Mouse (Mus musculus) kidney, postnatal 25 days (tissue): ENCODE data around the gene Nelfa.

Experiments
- DNase-seq, 2 experiments: peaks; one replicate each; pipeline ENCODE4 v3.0.0; 2021; ENCODE audit warnings: mixed read lengths in 2 of 2

Nelfa gene

GRCm38 (mm10) chr5:33916616-33917015 lies 19.6 kb downstream of the Nelfa start:
- DNase-seq: peak in 1 of 2 experiments; percentile 38

- peak in 1 of 2 experiments; percentile 7 for DNase-seq
These were observed 21.2 kb downstream of the Nelfa start for GRCm38 (mm10) chr5:33915031-33915430.

- peak in 1 of 2 experiments; percentile 26 for DNase-seq
These were observed 33.0 kb downstream of the Nelfa start for GRCm38 (mm10) chr5:33903176-33903575.

GRCm38 (mm10) chr5:33902696-33903095 lies 33.5 kb downstream of the Nelfa start:
- DNase-seq: peak in 1 of 2 experiments; percentile 26

GRCm38 (mm10) chr5:33901278-33901677 lies 34.9 kb downstream of the Nelfa start:
- DNase-seq: no peak

- peak in 1 of 2 experiments; percentile 17 for DNase-seq
These were observed 35.4 kb downstream of the Nelfa start for GRCm38 (mm10) chr5:33900701-33901263.

- peak in 1 of 2 experiments; percentile 6 for DNase-seq
These were observed 36.1 kb downstream of the Nelfa start for GRCm38 (mm10) chr5:33900101-33900500.

GRCm38 (mm10) chr5:33899245-33899644 lies 37.0 kb downstream of the Nelfa start:
- peak in 1 of 2 experiments; percentile 24 for DNase-seq

GRCm38 (mm10) chr5:33898671-33899070 lies 37.5 kb downstream of the Nelfa start:
- peak in 1 of 2 experiments; percentile 32 for DNase-seq

GRCm38 (mm10) chr5:33897158-33897557 lies 39.1 kb downstream of the Nelfa start:
- peak in 1 of 2 experiments; percentile 20 for DNase-seq

GRCm38 (mm10) chr5:33895116-33895515 lies 41.1 kb downstream of the Nelfa start:
- DNase-seq: no peak

- peak in 1 of 2 experiments; percentile 37 for DNase-seq
These were observed 42.8 kb downstream of the Nelfa start for GRCm38 (mm10) chr5:33893406-33893805.

GRCm38 (mm10) chr5:33881118-33881517 lies 55.1 kb downstream of the Nelfa start:
- DNase-seq: no peak

GRCm38 (mm10) chr5:33875472-33875871 lies 60.7 kb downstream of the Nelfa start:
- no peak for DNase-seq

GRCm38 (mm10) chr5:33857693-33858092 lies 78.5 kb downstream of the Nelfa start:
- DNase-seq: no peak

- DNase-seq: peak in 1 of 2 experiments; percentile 10
These were observed 82.2 kb downstream of the Nelfa start for GRCm38 (mm10) chr5:33854019-33854418.

- no peak for DNase-seq
These were observed 83.1 kb downstream of the Nelfa start for GRCm38 (mm10) chr5:33853086-33853485.

- no peak for DNase-seq
These were observed 84.7 kb downstream of the Nelfa start for GRCm38 (mm10) chr5:33851466-33851865.
